In the genomic region with DNA sequence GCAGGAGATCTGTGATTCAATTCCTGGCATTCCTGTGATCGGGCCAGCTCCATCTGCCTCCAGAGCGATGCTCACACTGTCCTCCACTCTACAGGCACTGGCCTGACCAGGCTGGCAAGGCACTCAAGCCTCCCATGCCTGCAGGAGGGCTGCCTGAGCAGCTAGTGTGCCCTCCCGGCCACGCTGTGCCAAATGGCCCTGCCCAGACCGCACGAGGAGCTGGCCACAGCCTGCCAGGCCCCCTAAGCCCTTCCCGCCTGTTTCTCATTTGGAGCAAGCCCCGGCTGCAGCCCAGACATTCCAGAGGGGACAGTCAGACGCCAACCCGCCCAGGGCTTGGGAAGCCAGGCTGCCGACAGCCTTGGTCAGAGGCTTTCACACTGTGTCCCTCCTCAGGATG, we compare ENCODE assay signal across 8 mouse cellular contexts.
DNase-seq lines count a peak whose midpoint lies in the region; ATAC-seq and TF ChIP-seq lines count a peak whose summit lies in the region.

No protein-coding gene starts in this region.

- peak; percentile 93 for DNase-seq in heart, adult 11 months
- DNase-seq in heart, adult 8-10 months (ENCODE audit: low spot score), result no peak
- peak; percentile 98 for DNase-seq in Muller cell, postnatal 12 days (ENCODE audit: inconsistent ontology term)
- peak; percentile 76 for DNase-seq in embryonic facial prominence, embryonic 11.5 days (ENCODE audit: low spot score)
- peak; percentile 15 to 21 for DNase-seq in heart, postnatal 36 days
- no peak for DNase-seq in layer of hippocampus, postnatal 36 days
- DNase-seq in left cerebral cortex, adult 2 months (ENCODE audit: extremely low spot score in 1 of 2, low spot score in 2 of 2), result no peak
- no peak for DNase-seq in spleen, adult 12 weeks (ENCODE audit: low spot score)

- H3K9me3 ChIP-seq in embryonic facial prominence, embryonic 11.5 days (replicated peaks; ENCODE audit: control insufficient read depth, low read length), result no peaks in the 10 kb centered on the region

- H3K36me3 ChIP-seq in embryonic facial prominence, embryonic 11.5 days (replicated peaks; ENCODE audit: control insufficient read depth, insufficient read depth, low read depth, low read length), result no peaks in the 10 kb centered on the region

- TF ChIP-seq CTCF in left cerebral cortex, adult 2 months (IDR thresholded peaks at IDR 0.05), result no peak

- peaks cover 10% of the 10 kb centered on the region for H3K4me1 ChIP-seq in embryonic facial prominence, embryonic 11.5 days (ENCODE audit: control insufficient read depth, insufficient read depth, low read length)

- H3K27me3 ChIP-seq in embryonic facial prominence, embryonic 11.5 days (ENCODE audit: control insufficient read depth, insufficient read depth, low read length), result no peaks in the 10 kb centered on the region

- no peak overlapping the region for H3K4me3 ChIP-seq in embryonic facial prominence, embryonic 11.5 days (ENCODE audit: low read depth, low read length)
- H3K4me3 ChIP-seq in left cerebral cortex, adult 2 months, result no peak overlapping the region

- peak overlapping the region; percentile 22; the same call in 1 of the 2 replicates for H3K9ac ChIP-seq in embryonic facial prominence, embryonic 11.5 days (replicated peaks; ENCODE audit: low read length)

- ATAC-seq in embryonic facial prominence, embryonic 11.5 days (replicated peaks; ENCODE audit: insufficient number of reproducible peaks, low FRiP score, low TSS enrichment, low read depth), result peak; percentile 58; the same call in 1 of the 2 replicates

- 9% methylated on average over 11 of the region's 11 CpGs for WGBS in embryonic facial prominence, embryonic 11.5 days

- intact Hi-C loops in heart, postnatal 36 days (cut with DNase I), result no loop called here
- intact Hi-C loops in left cerebral cortex, adult 2 months (cut with DNase I), result no loop called here

- H3K4me2 ChIP-seq in embryonic facial prominence, embryonic 11.5 days (ENCODE audit: low read depth, low read length), result peak overlapping the region; percentile 19; the same call in 1 of the 2 replicates

- no peak overlapping the region for H3K27ac ChIP-seq in embryonic facial prominence, embryonic 11.5 days (replicated peaks; ENCODE audit: low read depth, low read length)
- no peak overlapping the region for H3K27ac ChIP-seq in left cerebral cortex, adult 2 months

Comparison
In these comparisons a context has a peak if more than half of its experiments do, and no peak if none do; other contexts are left out.
1. DNase-seq: peak in heart, adult 11 months (single experiment), Muller cell, postnatal 12 days (single experiment), embryonic facial prominence, embryonic 11.5 days (single experiment) and heart, postnatal 36 days (2 of 2); none in heart, adult 8-10 months (single experiment), layer of hippocampus, postnatal 36 days (0 of 2), left cerebral cortex, adult 2 months (0 of 2) and spleen, adult 12 weeks (single experiment).